Mouse (Mus musculus) CH12.LX (cell line): Measurements from ENCODE around the gene Hist1h4k.
"Not testable (repeated sequence)": the region's sequence is repeated elsewhere in the genome, so short reads cannot be mapped to it uniquely, and the experiment has no call there.

Experiments used
- CHD1 ChIP-seq: IDR thresholded peaks from 2 replicates; pipeline ENCODE4 v1.6.1; 2012; ENCODE audit warnings: low read depth, low read length, improper control_type of control experiment, inconsistent platforms
- CHD2 ChIP-seq: IDR thresholded peaks from 2 replicates; pipeline ENCODE4 v1.6.1; 2011; ENCODE audit warnings: low read length, improper control_type of control experiment
- CTCF ChIP-seq, 2 experiments: IDR thresholded peaks in 1 of 2; conservative IDR thresholded peaks in 1 of 2; 2 replicates each; pipeline ENCODE4 v1.5.1; 2011 to 2012; ENCODE audit warnings: low read depth in 2 of 2, low read length in 2 of 2, improper control_type of control experiment in 1 of 2, inconsistent platforms in 1 of 2, mild to moderate bottlenecking in 1 of 2, moderate library complexity in 1 of 2
- E2F4 ChIP-seq: IDR thresholded peaks from 2 replicates; pipeline ENCODE4 v1.6.1; 2011; ENCODE audit warnings: low read depth, low read length, improper control_type of control experiment; ENCODE audit not compliant: insufficient replicate concordance
- EP300 ChIP-seq: IDR thresholded peaks from 2 replicates; pipeline ENCODE4 v1.6.1; 2011; ENCODE audit warnings: low read length, improper control_type of control experiment
- MAFK ChIP-seq: IDR thresholded peaks from 2 replicates; pipeline ENCODE4 v1.6.1; 2011; ENCODE audit warnings: low read length, improper control_type of control experiment; ENCODE audit not compliant: insufficient replicate concordance
- MAZ ChIP-seq: IDR thresholded peaks from 2 replicates; pipeline ENCODE4 v1.6.1; 2012; ENCODE audit warnings: low read depth, mild to moderate bottlenecking, inconsistent platforms, low read length, improper control_type of control experiment, moderate library complexity
- NELFE ChIP-seq: IDR thresholded peaks from 2 replicates; pipeline ENCODE4 v1.6.1; 2011; ENCODE audit warnings: low read depth, low read length, improper control_type of control experiment
- NRF1 ChIP-seq: IDR thresholded peaks from 2 replicates; pipeline ENCODE4 v1.6.1; 2014; ENCODE audit warnings: low read depth, mild to moderate bottlenecking, inconsistent platforms, low read length, improper control_type of control experiment, moderate library complexity
- TBP ChIP-seq: conservative IDR thresholded peaks from 2 replicates; pipeline ENCODE4 v1.6.1; 2011; ENCODE audit warnings: low read depth, low read length, improper control_type of control experiment
- ZC3H11A ChIP-seq: IDR thresholded peaks from 2 replicates; pipeline ENCODE4 v1.6.1; 2012; ENCODE audit warnings: low read depth, mild to moderate bottlenecking, inconsistent platforms, low read length, improper control_type of control experiment
- ZKSCAN1 ChIP-seq: IDR thresholded peaks from 2 replicates; pipeline ENCODE4 v1.6.1; 2012; ENCODE audit warnings: low read depth, inconsistent platforms, low read length, improper control_type of control experiment, borderline replicate concordance
- ZMIZ1 ChIP-seq: IDR thresholded peaks from 2 replicates; pipeline ENCODE4 v1.6.1; 2012; ENCODE audit warnings: low read depth, mild to moderate bottlenecking, inconsistent platforms, low read length, improper control_type of control experiment
- ZNF384 ChIP-seq: IDR thresholded peaks from 2 replicates; pipeline ENCODE4 v1.6.1; 2012; ENCODE audit warnings: low read depth, low read length, improper control_type of control experiment, inconsistent platforms

GRCm38 (mm10) chr13:21717397-21718357 lies 32.6 kb downstream of the Hist1h4k start, which contains the start of gene Hist1h3h:
- peak; percentile 98 for TF ChIP-seq NELFE
- TF ChIP-seq ZKSCAN1; CTCF (conservative IDR thresholded peaks at IDR 0.05 in 1 of 2, IDR thresholded peaks at IDR 0.05 in 1 of 2; ENCODE audit: low read depth in 2 of 2, low read length in 2 of 2); MAFK; ZNF384; MAZ; EP300; NRF1; ZC3H11A: not testable (repeated sequence)
- TF ChIP-seq TBP, result peak; percentile 98
- peak; percentile 71 for TF ChIP-seq CHD2
- 0 out of 2 replicates have a peak, but pooled peaks have one; percentile 74 for TF ChIP-seq E2F4
- TF ChIP-seq ZMIZ1, result peak; percentile 99
- 0 out of 2 replicates have a peak, but pooled peaks have one; percentile 39 for TF ChIP-seq CHD1
